Mouse (Mus musculus) neural tube, embryonic 15.5 days (tissue): Measurements from ENCODE around the gene Ppp1r12b. TPM values are rescaled to one million over a fixed set of nuclear protein-coding genes. Genes with fewer than 3 reads are reported as not detected.

Source experiments
- ATAC-seq: fragments of 200-750 bp; cut with Nextera tagmentation; 2 replicates; pipeline ENCODE4 v1.8.0; 2017; ENCODE audit warnings: mild to moderate bottlenecking, moderate TSS enrichment, moderate library complexity; ENCODE audit not compliant: low FRiP score
- H3K27ac ChIP-seq: fragments of 300-500 bp; sonication (generic); replicated peaks from 2 replicates; pipeline ENCODE4 v1.5.1; 2015; ENCODE audit warnings: mild to moderate bottlenecking, inconsistent platforms
- H3K27me3 ChIP-seq: fragments of 300-500 bp; sonication (generic); replicated peaks from 2 replicates; pipeline ENCODE4 v1.6.1; 2015; ENCODE audit warnings: inconsistent platforms
- H3K36me3 ChIP-seq: fragments of 300-500 bp; sonication (generic); 2 replicates; pipeline ENCODE4 v1.6.1; 2015; ENCODE audit warnings: inconsistent platforms
- H3K4me1 ChIP-seq: fragments of 300-500 bp; sonication (generic); 2 replicates; pipeline ENCODE4 v1.6.1; 2015; ENCODE audit warnings: inconsistent platforms
- H3K4me2 ChIP-seq: fragments of 300-500 bp; sonication (generic); 2 replicates; pipeline ENCODE4 v1.6.1; 2015; ENCODE audit warnings: inconsistent platforms, mild to moderate bottlenecking, moderate library complexity
- H3K4me3 ChIP-seq: fragments of 300-500 bp; sonication (generic); replicated peaks from 2 replicates; pipeline ENCODE4 v1.5.1; 2015; ENCODE audit warnings: mild to moderate bottlenecking, inconsistent platforms
- H3K9ac ChIP-seq: fragments of 300-500 bp; sonication (generic); replicated peaks from 2 replicates; pipeline ENCODE4 v1.6.1; 2015; ENCODE audit warnings: mild to moderate bottlenecking, inconsistent platforms
- H3K9me3 ChIP-seq: fragments of 300-500 bp; sonication (generic); replicated peaks from 2 replicates; pipeline ENCODE4 v1.6.1; 2016; ENCODE audit warnings: inconsistent platforms
- WGBS: fragments of 180-500 bp; shearing (Covaris S2); methylation state at CpG from one replicate; pipeline ENCODE4 v1.1.7; 2015; ENCODE audit warnings: mixed read lengths; 5-methylcytosine and 5-hydroxymethylcytosine counted together
- polyA plus RNA-seq: library from polyadenylated mRNA; unstranded; fragments of >200 nt; fragmentation: Nextera tagmentation; extraction: Ambion mirVana; gene quantifications from 2 replicates; pipeline ENCODE4 v1.2.1, GENCODE M21; 2015

Ppp1r12b gene
- polyA plus RNA-seq, 1 experiment from 2014 or later: 16.3 TPM

DNA sequence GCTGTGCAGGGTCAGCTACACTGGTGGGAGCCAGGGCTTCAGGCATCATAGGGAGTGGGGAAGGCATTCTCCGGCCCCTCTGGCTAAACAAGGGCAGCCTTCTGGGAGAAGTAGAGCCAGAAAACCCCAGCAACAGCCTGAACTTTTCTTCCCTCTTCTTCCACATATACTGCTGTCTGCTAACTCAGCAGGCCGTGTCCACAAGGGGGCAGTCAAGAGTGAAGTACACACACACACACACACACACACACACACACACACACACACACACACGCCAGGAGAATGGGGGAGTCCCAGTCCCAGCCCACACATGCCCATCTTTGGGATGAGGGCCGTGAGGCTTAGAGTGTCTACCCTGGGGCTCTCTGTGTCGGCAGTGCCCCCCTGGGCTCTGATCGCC, 214.3 kb downstream of the Ppp1r12b start:
- 83% methylated on average over 6 of the region's 6 CpGs for WGBS
- no peaks in the 10 kb centered on the region for H3K4me1 ChIP-seq
- no peak overlapping the region for H3K27ac ChIP-seq
- no peaks in the 10 kb centered on the region for H3K9me3 ChIP-seq
- no peak overlapping the region for H3K9ac ChIP-seq
- H3K36me3 ChIP-seq: no peaks in the 10 kb centered on the region
- no peak overlapping the region for H3K4me3 ChIP-seq
- H3K4me2 ChIP-seq: no peak overlapping the region
- ATAC-seq: no peak
- no peaks in the 10 kb centered on the region for H3K27me3 ChIP-seq

DNA sequence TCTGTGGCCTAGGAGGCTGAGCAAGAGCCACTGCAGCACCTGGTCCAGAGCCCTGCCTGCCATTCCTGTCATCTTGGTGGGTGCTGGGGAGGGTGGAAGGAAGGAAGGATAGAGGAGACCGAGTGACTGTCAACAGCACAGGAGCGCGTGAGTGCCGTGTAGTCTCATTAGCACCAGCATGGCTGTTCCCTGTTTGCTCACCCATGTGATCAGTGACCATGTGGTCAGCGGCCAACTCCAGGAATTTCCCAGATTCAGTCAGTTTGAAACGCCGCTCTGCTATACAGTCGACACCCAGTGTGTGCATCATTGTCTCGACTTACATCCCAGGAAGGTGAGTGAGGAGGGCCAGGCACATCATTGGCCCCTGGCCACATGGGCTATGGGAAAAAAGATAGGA, 218.3 kb downstream of the Ppp1r12b start:
- no peaks in the 10 kb centered on the region for H3K4me1 ChIP-seq
- no peak overlapping the region for H3K27ac ChIP-seq
- ATAC-seq: no peak
- no peaks in the 10 kb centered on the region for H3K9me3 ChIP-seq
- no peaks in the 10 kb centered on the region for H3K27me3 ChIP-seq
- no peak overlapping the region for H3K4me3 ChIP-seq
- H3K9ac ChIP-seq: no peak overlapping the region
- WGBS: 72% methylated on average over 9 of the region's 9 CpGs
- H3K4me2 ChIP-seq: no peak overlapping the region
- no peaks in the 10 kb centered on the region for H3K36me3 ChIP-seq

DNA sequence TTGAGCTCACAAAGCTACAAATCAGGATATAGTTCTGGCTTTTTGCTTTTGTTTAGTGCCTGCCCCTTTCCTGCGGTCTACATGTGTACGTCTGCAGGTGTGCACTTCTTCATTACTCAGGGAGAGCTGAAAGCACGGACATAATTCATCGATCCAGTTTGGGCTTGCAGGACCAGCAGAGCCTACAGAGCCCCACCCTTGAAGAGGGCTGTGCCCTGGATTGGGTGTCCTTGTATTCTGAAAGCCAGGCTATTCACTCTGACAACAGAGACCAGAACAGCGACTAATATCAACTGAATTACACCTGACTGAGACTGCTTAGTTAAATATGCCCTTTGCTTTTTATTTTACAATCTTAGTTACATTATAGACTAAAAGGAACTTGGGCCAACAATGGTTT, 222.1 kb downstream of the Ppp1r12b start:
- H3K9ac ChIP-seq: no peak overlapping the region
- WGBS: 84% methylated on average over 5 of the region's 5 CpGs
- ATAC-seq: no peak

DNA sequence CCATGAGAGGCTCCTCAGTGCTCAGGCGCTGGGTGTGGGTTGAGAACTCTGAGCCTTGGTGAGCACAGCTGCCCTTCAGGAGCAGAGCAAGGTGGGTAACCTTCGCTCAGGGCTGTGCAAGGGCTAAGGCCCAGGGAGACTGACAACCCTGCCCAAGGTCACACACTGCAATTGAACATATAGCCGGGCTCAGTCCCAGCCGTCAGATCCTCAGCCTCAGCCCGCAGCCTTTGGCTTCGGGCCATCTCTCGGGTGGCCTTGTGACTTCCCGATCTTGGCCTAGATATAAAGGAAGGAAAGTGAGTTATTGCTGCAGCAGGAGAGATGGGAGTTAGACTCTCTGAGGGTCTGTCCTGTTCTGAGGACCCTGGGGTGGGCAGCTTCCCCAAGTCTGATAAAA, 228.5 kb downstream of the Ppp1r12b start:
- H3K4me1 ChIP-seq: peaks cover 17% of the 10 kb centered on the region
- 67% methylated on average over 8 of the region's 8 CpGs for WGBS
- no peak overlapping the region for H3K27ac ChIP-seq
- no peaks in the 10 kb centered on the region for H3K36me3 ChIP-seq
- no peak for ATAC-seq
- no peak overlapping the region for H3K4me2 ChIP-seq
- no peaks in the 10 kb centered on the region for H3K27me3 ChIP-seq
- H3K4me3 ChIP-seq: no peak overlapping the region
- no peaks in the 10 kb centered on the region for H3K9me3 ChIP-seq
- H3K9ac ChIP-seq: no peak overlapping the region

More for the DNA sequence above, 222.1 kb downstream of the Ppp1r12b start:
- Histone ChIP-seq H3K4me1 (0 out of 2 replicates have a peak, but pooled peaks cover under 1% of the 10 kb centered on the region), H3K27me3 (no peaks in the 10 kb centered on the region), H3K27ac (no peak overlapping the region), H3K9me3 (no peaks in the 10 kb centered on the region), H3K36me3 (no peaks in the 10 kb centered on the region), H3K4me2 (no peak overlapping the region), H3K4me3 (no peak overlapping the region)

DNA sequence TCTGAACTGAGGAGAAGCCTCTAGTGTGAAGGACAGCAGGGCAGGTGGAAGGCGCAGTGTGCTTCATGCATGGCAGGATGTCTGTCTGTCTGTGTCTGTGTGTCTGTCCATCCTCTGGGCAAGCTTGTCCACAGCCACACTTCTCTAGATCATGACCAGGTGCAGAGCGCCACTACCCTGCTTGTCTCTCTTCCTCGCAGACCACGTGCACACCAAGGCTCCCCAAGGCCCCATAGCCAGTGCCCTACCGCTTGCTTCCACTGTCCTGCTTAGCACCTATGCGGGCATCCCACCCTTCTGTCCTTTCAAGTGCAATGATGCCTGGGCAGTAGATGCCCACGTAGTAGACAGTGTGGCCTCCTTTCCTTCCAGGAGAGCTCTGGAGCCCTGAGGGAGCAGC, 229.3 kb downstream of the Ppp1r12b start:
- H3K4me3 ChIP-seq: no peak overlapping the region
- 86% methylated on average over 7 of the region's 7 CpGs for WGBS

DNA sequence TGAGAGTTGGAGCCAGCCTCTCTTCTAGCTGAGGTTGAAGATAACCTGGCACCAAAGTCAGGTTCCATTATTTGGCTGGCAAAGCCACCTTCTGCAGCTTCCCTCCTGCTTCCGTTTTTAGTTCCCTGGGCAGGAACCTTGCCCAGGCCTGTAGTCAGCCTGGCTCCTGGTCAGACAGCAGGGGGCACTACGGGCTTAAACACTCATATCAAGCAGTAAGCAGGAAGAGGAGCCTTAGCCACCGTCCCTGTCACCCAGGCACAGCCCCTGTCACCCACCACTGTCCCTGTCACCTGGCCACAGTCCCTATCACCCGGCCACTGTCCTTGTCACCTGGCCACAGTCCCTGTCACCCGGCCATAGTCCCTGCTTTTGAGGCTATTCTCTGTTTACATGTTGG, 230.5 kb downstream of the Ppp1r12b start:
- no peaks in the 10 kb centered on the region for H3K27me3 ChIP-seq
- no peak overlapping the region for H3K4me3 ChIP-seq
- 58% methylated on average over 5 of the region's 5 CpGs for WGBS
- H3K36me3 ChIP-seq: no peaks in the 10 kb centered on the region
- ATAC-seq: no peak
- H3K9me3 ChIP-seq: no peaks in the 10 kb centered on the region
- H3K9ac ChIP-seq: no peak overlapping the region
- H3K4me1 ChIP-seq: peaks cover 17% of the 10 kb centered on the region
- no peak overlapping the region for H3K27ac ChIP-seq
- no peak overlapping the region for H3K4me2 ChIP-seq

More for the DNA sequence above, 229.3 kb downstream of the Ppp1r12b start:
- no peaks in the 10 kb centered on the region for H3K36me3 ChIP-seq
- no peak overlapping the region for H3K4me2 ChIP-seq
- peaks cover 17% of the 10 kb centered on the region for H3K4me1 ChIP-seq
- ATAC-seq: no peak
- no peaks in the 10 kb centered on the region for H3K27me3 ChIP-seq
- no peaks in the 10 kb centered on the region for H3K9me3 ChIP-seq
- no peak overlapping the region for H3K9ac ChIP-seq
- H3K27ac ChIP-seq: no peak overlapping the region

DNA sequence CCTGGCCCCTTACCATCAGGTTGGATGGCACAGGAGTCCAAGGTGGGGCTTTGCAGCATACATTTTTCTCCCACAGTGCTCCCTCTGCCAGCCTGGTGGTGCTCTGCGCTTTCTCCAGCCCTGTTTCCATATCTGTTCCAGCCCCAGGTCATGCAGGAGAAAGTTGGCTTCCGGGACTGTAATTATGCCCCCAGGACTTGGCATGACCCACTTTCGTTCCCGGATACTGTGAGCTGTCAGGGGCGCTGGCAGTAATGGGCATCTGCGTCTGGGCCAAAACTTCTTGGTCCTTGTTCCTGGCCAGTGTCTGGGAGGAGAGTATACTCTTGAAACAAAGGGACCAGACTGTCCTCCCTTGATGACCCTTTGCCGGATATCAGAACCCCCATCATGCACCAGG, 232.9 kb downstream of the Ppp1r12b start:
- ATAC-seq: no peak

DNA sequence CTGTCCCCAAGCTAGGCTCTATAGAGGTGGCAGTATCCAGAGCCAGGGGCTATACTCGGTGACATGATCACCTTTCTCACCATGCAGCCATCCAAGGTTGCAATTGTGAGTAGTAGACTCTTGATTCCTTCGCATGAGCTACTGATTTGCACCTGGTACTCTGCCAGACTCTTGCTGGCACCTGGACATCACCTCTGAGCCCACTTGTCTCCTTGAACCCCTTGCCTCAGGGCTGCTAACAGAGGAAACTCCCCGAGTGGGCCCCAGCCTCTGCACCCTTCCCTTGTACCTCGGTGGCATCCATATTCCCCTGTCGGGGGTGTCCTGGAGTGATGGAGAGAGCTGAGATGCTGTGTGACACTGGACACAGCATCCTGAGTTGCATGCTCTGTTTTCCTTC, 234.3 kb downstream of the Ppp1r12b start:
- no peak overlapping the region for H3K4me2 ChIP-seq
- ATAC-seq: no peak
- H3K4me1 ChIP-seq: peaks cover 10% of the 10 kb centered on the region
- H3K4me3 ChIP-seq: no peak overlapping the region
- no peak overlapping the region for H3K27ac ChIP-seq
- no peaks in the 10 kb centered on the region for H3K9me3 ChIP-seq
- no peak overlapping the region for H3K9ac ChIP-seq
- WGBS: 83% methylated on average over 5 of the region's 5 CpGs
- H3K36me3 ChIP-seq: no peaks in the 10 kb centered on the region
- no peaks in the 10 kb centered on the region for H3K27me3 ChIP-seq

More for the DNA sequence above, 232.9 kb downstream of the Ppp1r12b start:
- H3K4me3 ChIP-seq: no peak overlapping the region
- no peak overlapping the region for H3K4me2 ChIP-seq
- peaks cover 19% of the 10 kb centered on the region for H3K4me1 ChIP-seq
- H3K27me3 ChIP-seq: no peaks in the 10 kb centered on the region
- H3K27ac ChIP-seq: no peak overlapping the region
- no peaks in the 10 kb centered on the region for H3K36me3 ChIP-seq
- no peak overlapping the region for H3K9ac ChIP-seq
- WGBS: 74% methylated on average over 7 of the region's 7 CpGs
- H3K9me3 ChIP-seq: no peaks in the 10 kb centered on the region

DNA sequence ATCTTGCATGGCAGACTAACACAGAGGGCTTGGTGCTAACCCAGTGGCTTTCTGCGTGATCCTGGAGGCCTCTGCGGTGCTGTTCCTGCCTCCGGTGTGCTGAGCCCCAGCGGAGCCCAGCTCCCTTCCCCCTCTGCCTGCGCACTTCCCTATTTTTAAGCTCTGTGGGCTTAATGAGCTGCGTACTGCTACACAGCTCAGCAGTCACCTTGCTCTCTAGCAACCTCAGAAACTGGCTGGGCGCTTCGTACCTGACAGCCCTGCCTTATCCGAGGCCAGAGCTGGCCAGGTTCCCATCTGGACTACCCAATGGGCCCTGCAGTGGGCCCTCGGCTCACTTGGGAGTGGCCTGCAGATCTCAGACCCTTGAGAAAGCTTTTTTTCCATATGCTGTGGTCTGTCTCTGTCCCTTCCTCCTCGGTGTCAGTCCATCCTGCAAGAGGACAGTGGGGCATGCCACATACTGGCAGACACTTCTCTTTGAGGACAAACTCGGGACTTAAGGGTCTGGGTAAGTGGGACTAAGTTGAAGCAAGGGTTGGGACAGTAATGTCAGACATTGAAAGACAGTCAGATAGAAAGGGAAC, 235.9 kb downstream of the Ppp1r12b start:
- no peaks in the 10 kb centered on the region for H3K27me3 ChIP-seq
- H3K9ac ChIP-seq: no peak overlapping the region

DNA sequence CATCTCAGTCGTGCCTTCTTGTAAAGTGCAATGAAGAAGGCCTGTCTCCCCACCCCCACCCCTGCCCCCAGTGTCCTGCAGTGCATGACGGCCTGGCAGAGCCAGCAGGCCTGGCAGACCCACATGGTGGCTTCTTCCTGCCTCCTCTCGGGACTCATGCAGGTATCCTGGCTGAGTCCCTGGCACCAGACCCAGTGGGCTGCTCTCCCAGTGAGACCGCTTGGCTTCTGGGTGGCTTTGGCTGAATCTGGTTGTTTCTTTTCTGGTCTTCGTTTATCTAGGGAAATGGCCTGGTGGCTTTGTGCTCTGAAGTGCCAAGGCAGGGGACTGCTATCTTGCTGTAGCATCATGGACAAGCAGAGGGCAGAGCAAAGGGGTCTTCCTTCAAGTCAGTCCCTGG, 240.7 kb downstream of the Ppp1r12b start:
- H3K27ac ChIP-seq: no peak overlapping the region
- peaks cover 39% of the 10 kb centered on the region for H3K4me1 ChIP-seq
- H3K9ac ChIP-seq: no peak overlapping the region
- H3K27me3 ChIP-seq: 0 out of 2 replicates have a peak, but pooled peaks cover 8% of the 10 kb centered on the region
- H3K4me3 ChIP-seq: no peak overlapping the region
- no peak for ATAC-seq
- WGBS: 38% methylated on average over 5 of the region's 5 CpGs
- H3K36me3 ChIP-seq: no peaks in the 10 kb centered on the region
- H3K4me2 ChIP-seq: no peak overlapping the region
- no peaks in the 10 kb centered on the region for H3K9me3 ChIP-seq

More for the DNA sequence above, 235.9 kb downstream of the Ppp1r12b start:
- 71% methylated on average over 12 of the region's 12 CpGs for WGBS
- H3K4me1 ChIP-seq: peaks cover 13% of the 10 kb centered on the region
- no peak overlapping the region for H3K4me3 ChIP-seq
- H3K9me3 ChIP-seq: no peaks in the 10 kb centered on the region
- peak overlapping the region; percentile 30 for H3K27ac ChIP-seq
- no peaks in the 10 kb centered on the region for H3K36me3 ChIP-seq
- ATAC-seq: peak; percentile 51; the same call in 1 of the 2 replicates
- H3K4me2 ChIP-seq: no peak overlapping the region

DNA sequence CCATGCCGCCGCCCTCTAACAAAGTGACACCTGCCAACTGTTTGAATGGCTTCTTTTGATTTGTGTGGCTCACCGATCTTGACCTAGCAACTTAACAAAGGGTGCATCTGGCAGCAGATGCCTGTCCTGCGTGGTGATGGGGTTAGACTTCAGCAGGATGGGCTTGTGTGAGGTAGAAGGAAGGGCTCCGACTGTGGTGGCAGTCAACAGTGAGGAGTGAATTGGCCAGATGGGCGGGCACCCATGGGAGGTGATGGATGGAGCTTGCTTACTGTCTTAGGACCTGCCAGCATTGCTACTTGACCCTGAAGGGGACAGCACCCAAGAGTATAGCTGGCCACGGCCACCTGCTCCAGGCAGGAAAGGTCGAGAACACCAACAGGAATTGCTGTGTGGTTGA, 241.6 kb downstream of the Ppp1r12b start:
- Histone ChIP-seq H3K27me3 (0 out of 2 replicates have a peak, but pooled peaks cover 11% of the 10 kb centered on the region), H3K9me3 (no peaks in the 10 kb centered on the region), H3K27ac (no peak overlapping the region), H3K36me3 (no peaks in the 10 kb centered on the region), H3K4me2 (no peak overlapping the region), H3K4me3 (no peak overlapping the region), H3K4me1 (peaks cover 40% of the 10 kb centered on the region), H3K9ac (no peak overlapping the region)
- 36% methylated on average over 8 of the region's 8 CpGs for WGBS
- ATAC-seq: no peak

DNA sequence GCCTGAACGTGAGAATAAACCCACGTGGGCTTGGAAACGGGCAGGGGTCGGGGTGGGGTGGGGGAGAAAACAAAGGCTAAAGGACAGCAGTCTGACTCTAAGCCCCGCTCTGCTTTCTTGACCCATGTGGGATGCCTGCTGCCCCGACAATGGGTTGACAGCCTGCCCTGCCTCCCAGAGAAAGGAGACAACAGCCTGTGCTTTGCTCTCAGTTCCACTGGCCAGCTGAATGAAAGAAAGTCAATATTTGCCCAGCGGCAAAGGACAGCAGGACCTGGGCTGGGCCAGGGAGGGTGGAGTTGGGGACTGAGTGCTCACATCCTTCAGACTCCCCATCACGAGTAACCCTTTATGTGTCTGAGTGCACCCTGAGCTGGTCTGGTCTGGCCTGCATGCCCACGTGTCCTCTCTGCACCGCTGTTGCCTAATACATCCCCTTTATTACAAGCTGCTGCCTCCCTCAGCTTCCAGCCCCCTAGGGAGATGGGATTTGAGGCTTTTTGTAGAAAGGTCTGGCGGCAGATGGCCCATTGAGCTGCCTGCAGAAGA, 242.2 kb downstream of the Ppp1r12b start:
- WGBS: 10% methylated on average over 11 of the region's 11 CpGs
- Histone ChIP-seq H3K4me1 (peaks cover 45% of the 10 kb centered on the region), H3K9me3 (no peaks in the 10 kb centered on the region), H3K36me3 (no peaks in the 10 kb centered on the region), H3K4me3 (no peak overlapping the region), H3K9ac (no peak overlapping the region), H3K27me3 (peaks cover 11% of the 10 kb centered on the region; the same call in 1 of the 2 replicates), H3K27ac (no peak overlapping the region), H3K4me2 (peak overlapping the region; percentile 17)
- no peak for ATAC-seq
